Mouse (Mus musculus) E14TG2a.4 (cell line): ENCODE measurements around the gene Olfr800.

Experiments used
- CTCF ChIP-seq: conservative IDR thresholded peaks from 2 replicates; pipeline ENCODE4 v1.5.1; 2014; ENCODE audit warnings: low read length
- POU5F1 ChIP-seq: IDR thresholded peaks from 2 replicates; pipeline ENCODE4 v1.6.1; 2014; ENCODE audit warnings: low read length, borderline replicate concordance

GRCm38 (mm10) chr10:129637184-129637583 is 20.3 kb upstream of the Olfr800 start, which contains the start of gene Olfr799:
- TF ChIP-seq CTCF (no peak), POU5F1 (no peak)
